Mouse (Mus musculus) kidney, adult 2 months (tissue): Measurements from ENCODE around the gene Neu2.

ENCODE experiments used
- CTCF ChIP-seq: fragments of 200-500 bp; conservative IDR thresholded peaks from 2 replicates; pipeline ENCODE4 v1.5.1; 2011; ENCODE audit warnings: low read depth, mild to moderate bottlenecking, control low read depth, low read length, moderate library complexity, mixed read lengths; ENCODE audit not compliant: insufficient read depth, insufficient read length
- POLR2A ChIP-seq: fragments of 200-500 bp; IDR thresholded peaks from one replicate; pipeline ENCODE4 v1.6.1; 2011; ENCODE audit warnings: low read depth, low read length, control low read depth

GRCm38 (mm10) chr1:87621858-87622279 is 112.2 kb downstream of the Neu2 start:
- TF ChIP-seq CTCF: no peak
- TF ChIP-seq POLR2A: no peak
